Mouse (Mus musculus) erythroblast, adult 5-6 weeks (primary cell): Measurements from ENCODE around the gene Znrf2. TPM values are rescaled to one million over a fixed set of nuclear protein-coding genes. Genes with fewer than 3 reads are reported as not detected.
"Not testable (repeated sequence)": the region's sequence is repeated elsewhere in the genome, so short reads cannot be mapped to it uniquely, and the experiment has no call there.

Source experiments
- ATAC-seq: replicated peaks from 2 replicates; pipeline ENCODE4 v1.8.0; 2016; ENCODE audit warnings: moderate number of reproducible peaks, mild to moderate bottlenecking, moderate TSS enrichment, inconsistent platforms; ENCODE audit not compliant: poor library complexity, low FRiP score, severe bottlenecking
- total RNA-seq, 2 experiments: library from RNA; stranded (forward) in 1 of 2; stranded (reverse) in 1 of 2; fragments of 150-400 nt in 1 of 2; fragments of 200-764, 138-1000 nt in 1 of 2; gene quantifications; 2 replicates each; pipeline versions ENCODE4 v1.2.3 to v1.2.4; 2015 to 2017; ENCODE audit warnings: low replicate concordance in 2 of 2

The Znrf2 gene
- total RNA-seq, 2 experiments from 2014 or later: 16.2 to 19.4 TPM

DNA sequence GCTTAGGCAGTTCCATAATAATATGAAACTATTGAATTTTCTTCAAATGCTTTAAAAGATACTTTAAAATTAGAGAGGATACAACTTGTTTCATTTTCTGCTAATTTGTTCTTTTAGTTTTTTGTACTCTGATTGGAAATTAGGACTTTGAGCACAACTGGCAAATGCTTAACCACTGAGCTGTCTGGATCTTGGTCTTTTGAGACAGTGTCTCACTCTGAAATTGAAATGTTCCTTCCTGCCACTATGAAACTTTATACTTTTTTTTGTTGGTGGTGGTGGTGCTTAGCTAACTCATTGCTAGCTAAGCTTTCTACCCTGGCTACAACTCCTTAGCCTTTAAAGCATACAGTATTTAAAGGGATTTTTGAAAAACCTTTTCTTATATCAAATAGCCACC lies 24.7 kb downstream of the Znrf2 start:
- ATAC-seq: no peak

DNA sequence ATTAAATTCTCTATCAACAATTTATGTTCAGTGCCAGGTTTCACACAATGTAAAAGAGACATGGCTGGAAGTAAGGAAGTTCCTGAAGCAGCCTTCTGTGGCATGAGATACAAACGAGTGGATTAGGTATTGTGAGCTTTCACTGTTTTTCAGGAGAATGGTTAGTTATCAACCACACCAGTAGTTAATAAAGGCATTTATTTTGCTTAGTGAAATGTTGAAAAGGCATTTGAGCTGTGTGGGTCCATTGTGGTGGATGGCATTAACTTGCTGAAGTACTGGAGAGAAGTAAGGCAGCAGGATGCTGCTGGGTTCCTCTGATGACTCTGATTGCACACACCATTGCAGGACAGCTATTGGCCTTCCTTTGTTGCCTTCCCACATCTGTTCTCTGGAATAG lies 25.3 kb downstream of the Znrf2 start:
- ATAC-seq: no peak

DNA sequence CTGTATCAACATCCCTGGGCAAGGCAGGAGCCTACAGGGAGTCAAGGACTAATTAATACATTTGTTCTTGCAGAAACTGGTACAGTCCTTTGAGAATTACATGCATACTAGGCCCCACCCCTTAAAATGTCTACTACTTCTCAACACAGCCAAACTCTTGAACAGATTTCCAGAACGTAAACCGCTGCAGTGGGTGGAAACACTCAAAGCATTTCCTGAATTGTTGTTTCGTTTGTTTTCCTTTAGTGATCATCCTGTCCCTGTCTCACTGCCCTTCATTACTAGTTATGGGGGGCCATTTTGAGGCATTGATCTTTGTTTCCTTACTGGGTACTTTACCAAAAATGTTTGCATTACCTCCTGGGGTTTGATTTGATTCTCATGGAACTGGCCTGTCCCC lies 31.8 kb downstream of the Znrf2 start:
- no peak for ATAC-seq

DNA sequence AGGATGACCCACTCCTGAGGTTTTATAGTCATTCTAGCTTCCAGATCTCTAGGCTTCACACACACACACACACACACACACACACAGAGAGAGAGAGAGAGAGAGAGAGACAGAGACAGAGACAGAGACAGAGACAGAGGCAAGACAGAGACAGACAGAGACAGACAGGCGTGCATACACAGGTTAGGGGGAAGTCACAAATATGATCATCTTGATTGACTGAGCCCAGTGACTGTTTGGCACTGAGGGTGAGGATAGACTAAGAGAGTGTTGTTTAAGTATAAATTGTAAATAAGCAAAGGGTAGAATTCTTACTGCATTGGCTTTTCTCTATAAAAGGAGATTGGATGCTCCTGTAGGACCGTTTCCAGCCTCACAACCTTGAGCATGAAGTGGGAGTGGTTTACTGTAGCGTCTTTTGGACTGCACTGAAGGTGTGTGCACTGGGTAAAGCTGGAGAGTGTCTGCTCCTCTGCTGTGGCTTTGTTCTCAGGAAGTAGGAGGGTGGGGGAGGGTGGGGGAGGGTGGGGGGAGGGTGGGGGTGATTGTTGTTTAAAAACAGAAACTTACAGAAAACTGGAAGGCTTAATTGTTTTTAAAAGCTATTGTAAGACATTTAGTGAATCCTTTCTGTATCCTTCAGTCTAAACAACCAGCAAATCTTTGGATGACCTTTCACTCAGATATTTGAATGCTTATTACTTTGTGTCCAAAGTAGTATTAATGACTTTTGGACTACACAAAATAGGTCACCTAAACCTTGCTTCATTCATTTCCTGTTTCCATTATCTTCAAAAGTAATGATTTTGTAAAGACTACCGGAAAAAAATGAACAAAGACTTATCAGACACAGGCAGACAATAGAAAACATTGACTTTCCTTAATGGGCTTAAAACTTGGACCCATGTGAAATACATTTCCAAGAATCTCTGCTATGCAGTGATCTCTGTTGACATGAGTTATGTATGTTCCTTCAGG lies 32.8 kb downstream of the Znrf2 start:
- no peak for ATAC-seq

DNA sequence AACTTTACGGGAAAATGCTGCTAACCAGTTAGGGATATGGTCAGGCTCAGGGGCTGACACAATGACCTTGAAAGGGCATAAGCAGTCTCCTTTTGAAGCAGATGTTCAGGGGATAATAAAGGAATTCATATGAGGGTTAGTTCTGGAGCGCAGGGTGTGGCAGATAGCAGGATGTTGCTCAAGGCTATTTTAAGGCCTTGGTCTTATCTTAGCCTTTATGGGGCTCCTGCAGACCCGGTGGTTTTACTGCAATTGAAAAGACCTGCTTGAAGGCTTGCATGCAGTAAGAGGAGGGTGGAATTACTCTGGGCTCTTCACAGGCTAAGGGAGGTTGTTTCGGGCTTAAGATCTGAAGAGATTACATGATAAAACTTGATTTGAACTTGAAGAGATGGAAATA lies 35.1 kb downstream of the Znrf2 start:
- ATAC-seq: no peak

DNA sequence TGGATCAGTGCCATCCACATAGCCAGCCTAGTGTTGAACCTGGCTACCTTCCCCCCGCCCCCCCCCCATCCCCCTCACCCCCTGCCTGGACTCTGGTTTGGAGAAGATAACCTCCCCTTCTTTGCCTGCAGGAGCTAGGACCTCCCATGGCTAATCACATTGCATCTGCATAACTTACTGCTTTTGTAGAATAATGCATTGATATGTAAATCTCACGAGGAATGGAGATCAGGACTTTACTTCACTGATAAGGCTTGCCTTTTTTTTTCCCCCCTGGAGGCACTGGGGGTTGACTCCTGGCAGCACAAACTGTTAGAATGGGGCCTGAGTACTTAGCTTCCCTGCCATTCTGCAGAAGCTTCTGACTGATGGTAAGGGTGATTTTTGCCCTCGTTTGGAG lies 36.0 kb downstream of the Znrf2 start:
- no peak for ATAC-seq

DNA sequence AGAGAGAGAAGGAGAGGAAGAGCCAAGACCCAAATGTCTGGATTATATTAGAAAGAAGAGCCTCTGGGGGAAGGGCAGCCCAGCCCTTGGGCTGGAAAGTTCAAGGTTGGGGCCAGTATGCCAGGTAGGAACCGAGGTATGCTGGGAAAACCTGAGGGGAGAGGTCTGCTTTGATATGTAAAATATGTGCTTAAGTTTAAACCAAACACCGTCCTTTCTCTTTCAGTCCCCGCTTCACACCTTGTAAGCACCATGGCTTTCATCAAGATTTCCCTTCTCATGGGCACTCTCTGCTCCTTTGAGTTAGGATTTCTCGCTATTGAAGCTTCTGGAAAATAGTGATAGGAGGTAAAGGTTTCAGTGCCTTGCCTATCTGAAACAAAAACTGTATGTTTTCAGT lies 38.1 kb downstream of the Znrf2 start:
- ATAC-seq: no peak

DNA sequence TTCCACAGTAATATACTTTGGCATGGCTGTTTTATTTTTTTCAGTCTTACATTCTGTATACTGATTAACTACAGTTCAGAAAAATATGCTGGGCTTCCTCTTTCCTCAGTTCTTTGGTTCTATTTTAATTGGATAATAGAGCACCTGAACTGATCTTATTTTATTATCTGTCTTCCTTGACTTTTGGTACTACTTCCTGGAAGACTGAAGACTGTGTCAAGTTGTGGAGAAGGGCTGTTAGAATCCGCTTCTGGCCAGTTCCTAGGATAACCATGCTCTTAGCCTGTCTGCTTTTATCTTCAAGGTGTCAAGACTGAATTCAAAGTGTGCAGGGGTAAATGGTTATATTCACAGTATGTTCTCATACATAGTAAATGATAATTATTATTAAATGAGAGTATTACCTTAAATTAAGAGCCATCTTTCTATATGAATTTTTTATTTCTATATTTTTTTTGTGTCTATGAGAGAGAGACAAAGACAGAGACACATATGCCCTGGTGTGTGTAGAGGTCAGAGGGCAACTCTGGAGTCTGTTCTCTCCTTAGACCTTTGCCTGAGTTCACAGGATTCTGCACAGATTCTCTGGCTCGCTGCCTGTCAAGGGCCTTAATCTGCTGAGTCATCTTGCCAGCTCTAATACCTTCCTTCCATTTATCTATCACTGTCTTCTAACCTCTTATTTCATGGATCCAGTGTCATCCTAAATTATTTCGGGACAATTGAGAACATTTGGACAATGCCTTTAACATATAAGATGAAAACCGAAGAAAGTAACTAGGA lies 39.3 kb downstream of the Znrf2 start:
- ATAC-seq: no peak

DNA sequence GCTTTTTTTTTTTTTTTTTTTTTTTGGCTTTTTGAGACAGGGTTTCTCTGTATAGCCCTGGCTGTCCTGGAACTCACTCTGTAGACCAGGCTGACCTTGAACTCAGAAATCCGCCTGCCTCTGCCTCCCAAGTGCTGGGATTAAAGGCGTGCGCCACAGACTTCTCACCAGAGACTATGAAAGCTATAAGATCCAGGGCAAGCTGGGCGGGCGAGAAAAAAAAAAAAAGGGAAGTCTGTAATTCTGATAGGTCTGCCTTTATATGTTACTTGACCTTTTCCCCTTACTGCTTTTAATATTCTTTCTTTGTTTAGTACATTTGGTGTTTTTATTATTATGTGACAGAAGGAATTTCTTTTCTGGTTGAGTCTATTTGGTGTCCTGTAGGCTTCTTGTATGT lies 42.4 kb downstream of the Znrf2 start:
- not testable (repeated sequence) for ATAC-seq

DNA sequence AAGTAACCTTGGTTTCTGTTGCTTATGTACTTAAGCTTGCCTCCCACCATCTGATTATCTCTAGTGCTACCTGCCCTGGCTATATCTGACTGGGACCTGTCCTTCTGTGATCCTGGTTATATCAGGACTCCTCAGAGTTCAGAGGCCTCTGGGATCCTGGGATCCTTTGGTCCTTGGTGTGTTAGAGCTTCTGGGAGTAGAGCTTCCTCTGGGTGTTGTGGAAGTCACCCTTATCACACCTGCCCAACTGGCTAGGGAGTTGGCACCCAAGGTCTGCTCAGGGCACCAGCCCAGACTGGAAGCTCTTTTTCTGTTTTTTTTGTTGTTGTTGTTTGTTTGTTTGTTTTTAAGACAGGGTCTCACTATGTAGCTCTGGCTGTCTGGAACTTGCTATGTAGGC lies 43.5 kb downstream of the Znrf2 start:
- no peak for ATAC-seq

DNA sequence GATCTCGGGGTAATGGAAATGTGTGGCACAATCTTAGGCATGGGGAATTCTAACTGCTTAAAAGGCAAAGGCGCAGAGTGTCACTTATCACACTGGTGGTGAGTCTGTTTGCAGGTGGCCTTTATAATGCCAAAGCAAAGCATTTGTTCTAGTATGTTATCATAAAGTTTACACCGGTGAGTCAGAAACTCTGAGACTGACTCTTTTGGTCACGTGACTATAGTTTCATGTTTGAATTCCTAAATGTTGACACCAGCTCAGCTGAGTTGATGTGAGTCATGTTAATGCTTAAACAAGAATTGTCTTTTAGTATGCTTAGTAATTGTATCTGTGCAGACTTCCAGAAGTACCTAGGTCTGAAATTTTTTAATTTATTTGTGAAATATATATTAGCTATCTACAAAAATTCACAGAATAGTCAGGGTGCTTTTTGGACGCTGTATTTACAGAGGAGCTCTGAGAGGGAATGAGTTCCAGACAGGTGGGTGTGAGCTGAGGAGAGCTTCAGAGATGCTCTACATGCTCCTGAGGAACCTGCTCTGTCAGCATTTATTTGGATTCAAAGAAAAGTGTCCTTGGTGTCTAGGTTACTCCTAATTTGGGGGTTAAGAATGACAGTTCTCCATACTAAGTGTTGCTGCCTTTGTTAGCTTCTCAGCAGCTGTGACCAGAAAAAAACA lies 50.2 kb downstream of the Znrf2 start:
- ATAC-seq: no peak

DNA sequence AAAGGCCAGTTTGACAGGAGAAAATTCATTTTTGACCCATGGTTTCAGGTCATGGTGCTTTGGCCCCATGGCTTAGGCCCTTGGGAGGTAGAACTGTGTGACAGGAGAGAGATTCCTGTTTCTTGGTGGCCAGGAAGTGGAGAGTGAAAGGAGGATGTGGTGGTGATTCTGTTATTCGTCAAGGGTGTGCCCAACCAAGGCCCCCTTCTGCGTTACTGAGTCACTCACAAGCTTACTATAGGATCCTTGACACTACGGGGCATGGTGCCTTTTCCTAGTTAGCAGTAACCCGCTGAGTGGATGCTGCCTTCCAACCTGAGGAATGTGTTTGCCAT lies 50.7 kb downstream of the Znrf2 start:
- ATAC-seq: no peak

DNA sequence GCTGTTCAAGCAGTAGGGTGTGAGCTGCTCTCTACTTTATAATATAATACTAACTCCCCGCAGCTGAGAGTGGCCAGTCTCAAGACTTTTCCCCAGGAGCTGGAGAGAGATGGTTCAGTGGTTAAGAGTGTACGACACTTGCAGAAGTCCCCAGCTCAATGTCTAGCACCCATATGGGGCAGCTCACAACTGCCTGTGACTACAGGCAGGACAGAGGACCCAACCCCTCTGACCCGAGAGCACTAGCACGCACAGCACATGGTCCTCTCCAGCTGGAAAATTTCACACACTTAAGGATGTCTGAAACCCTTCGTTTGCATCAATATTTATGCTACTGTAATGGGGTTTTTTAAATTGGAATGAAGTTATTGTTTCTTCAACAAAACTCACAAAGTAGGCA lies 56.3 kb downstream of the Znrf2 start:
- ATAC-seq: no peak

DNA sequence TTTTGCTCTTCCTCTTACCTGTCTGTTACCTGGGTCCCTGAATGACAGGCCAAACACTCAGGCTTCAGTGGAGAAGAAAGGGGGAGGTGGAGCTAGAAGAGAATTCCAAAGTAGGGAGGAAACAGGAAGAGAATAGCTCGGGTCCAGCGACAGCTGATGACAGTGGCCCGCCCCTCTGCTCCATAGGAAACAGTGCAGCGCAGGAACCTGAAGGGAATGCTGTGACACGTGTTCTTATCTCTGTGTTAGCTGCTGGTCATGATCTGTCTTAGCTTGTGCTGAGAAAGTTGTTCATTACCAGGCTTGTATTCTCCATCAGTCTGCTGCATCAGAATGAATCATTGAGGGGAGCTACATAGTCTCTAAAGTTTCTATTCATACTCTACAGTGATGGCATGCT lies 60.1 kb downstream of the Znrf2 start:
- no peak for ATAC-seq

DNA sequence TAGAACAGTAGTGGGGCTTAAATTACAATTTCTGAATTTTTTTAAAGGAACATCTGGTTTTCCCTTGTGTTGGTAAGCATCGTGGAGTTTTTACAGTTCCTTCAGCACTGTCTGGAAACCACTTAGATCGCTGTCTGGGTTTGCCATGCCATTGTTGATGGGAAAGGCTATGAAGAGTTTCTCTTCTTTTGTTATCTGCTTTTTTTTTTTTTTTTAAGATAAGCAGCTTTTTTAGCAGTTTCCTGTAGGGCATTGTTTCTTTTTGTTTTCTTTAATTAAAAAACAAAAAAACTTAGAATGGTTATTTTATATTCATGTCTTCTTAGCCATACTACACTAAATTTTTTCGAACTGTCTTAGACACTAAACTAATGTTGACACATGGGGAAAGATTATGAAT lies 60.9 kb downstream of the Znrf2 start:
- ATAC-seq: no peak

DNA sequence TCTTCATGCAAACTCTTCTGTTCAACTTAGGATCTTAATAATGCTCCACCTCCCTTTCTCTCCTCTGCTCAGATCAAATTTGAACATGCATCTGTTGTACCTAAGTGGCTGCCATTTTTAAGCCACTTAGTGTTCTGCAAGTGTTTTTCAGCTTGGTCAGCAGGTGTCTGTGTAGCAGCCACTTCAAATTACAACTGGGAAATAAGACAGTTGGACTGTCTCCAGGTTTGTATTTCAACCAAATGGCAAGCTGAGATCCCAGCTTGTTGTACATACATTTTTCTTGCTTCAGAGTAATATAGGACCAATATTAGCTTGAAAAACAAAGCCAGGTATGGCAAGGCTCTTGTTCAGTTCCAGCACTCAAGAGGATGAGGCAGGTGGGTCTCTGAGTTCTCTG lies 61.8 kb downstream of the Znrf2 start:
- no peak for ATAC-seq

DNA sequence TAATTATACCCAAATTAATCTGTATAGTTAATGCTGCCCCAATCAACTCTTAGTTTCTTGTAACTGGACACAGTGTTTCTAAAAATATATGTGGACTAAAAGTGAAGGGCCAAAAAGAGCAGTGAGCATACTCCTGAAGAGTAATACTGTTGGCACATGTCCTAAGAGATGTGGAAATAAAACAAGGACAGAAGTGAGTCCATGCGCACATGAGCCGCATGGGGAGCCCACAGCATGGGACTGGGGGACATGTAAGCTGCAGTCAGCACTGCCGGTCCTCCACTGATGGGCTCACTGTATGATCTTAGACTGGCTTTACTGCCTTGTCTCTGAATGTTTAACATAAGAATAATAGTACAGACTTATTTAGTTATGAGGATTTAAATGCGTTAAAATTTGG lies 63.4 kb downstream of the Znrf2 start:
- ATAC-seq: no peak

DNA sequence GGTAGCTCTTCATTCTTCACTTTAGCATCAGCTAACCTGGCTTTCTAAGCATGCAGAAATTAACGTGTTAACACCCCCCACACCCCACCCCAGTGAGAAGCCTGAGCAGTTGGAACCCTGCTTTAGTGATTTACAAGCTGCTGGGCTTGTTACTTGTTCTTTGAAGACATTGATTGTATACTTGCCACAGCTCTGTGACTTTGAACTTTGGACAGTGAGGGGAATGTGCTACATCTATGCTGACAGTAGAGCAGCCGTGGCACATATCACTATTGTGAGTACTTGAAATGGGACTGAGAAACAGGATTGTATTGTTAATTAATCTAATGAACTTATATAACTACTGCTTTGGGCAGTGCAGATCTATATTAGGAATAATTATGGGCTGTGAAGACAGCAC lies 66.7 kb downstream of the Znrf2 start:
- ATAC-seq: no peak

DNA sequence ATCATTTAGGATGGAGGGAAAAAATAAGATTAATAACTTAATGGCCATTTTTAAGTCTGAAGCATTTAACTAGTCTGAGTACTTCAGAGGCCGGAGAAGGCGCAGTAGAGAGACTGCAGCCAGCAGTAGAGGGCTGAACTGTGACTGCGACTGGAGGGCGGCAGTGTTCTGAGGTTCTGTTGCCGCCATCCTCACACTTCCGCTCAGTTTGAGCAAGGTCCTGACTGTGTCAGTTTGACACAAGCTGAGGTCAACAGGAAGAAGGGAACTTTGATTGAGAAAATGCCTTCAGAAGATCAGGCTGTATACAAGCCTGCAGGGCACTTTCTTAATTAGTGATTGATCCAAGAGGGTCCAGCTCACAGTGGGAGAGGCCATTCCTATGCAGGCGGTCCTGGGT lies 69.5 kb downstream of the Znrf2 start:
- no peak for ATAC-seq

DNA sequence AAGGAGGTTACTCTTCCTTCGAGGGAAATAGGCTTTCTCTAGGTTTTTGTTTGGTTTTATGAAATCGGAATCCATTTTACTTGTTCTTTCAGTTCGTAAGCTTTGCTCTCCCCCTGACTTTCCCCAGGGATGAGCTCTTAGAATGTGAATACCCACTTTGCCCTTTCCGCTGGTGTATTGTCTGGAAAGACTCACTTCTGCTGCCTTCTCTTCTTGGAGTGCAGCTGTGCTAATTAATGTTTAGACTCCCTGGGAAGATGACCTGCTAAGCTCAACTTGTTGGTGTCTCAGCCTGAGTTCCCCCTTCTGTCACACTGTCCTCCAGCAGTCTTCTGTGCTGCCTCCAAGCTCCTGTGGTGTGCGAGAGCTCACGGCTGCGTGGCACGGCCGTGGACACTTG lies 73.5 kb downstream of the Znrf2 start:
- ATAC-seq: no peak

DNA sequence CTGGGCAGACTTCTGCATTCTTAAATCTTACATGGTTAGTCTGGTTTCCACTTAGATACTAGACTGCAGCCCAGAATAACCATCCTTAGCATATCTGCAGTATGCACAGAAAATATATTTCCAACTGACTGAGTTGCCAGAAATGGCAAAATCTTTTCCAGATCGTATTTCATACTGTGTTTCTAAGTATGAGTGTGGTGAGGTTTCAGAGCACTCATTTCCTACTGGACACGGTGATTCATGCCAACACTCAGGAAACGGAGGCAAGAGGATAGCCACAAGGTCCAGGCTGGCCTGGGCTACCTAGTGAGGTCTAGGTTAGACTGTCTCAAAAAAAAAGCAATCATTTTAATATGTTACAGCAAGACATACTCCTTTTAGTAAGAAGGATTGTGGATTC lies 74.7 kb downstream of the Znrf2 start:
- no peak for ATAC-seq
